Mouse (Mus musculus) forebrain, embryonic 12.5 days (tissue): ENCODE results near the gene Gm13275. TPM values are rescaled to one million over a fixed set of nuclear protein-coding genes. Genes with fewer than 3 reads are reported as not detected.
"Not testable (repeated sequence)": the region's sequence is repeated elsewhere in the genome, so short reads cannot be mapped to it uniquely, and the experiment has no call there.

Experiments
- ATAC-seq: fragments of 200-750 bp; cut with Nextera tagmentation; 2 replicates; pipeline ENCODE4 v1.8.0; 2017; ENCODE audit warnings: moderate TSS enrichment; ENCODE audit not compliant: low FRiP score
- H3K27ac ChIP-seq: fragments of 300-500 bp; sonication (generic); 2 replicates; pipeline ENCODE4 v1.5.1; 2016; ENCODE audit warnings: mild to moderate bottlenecking
- H3K27me3 ChIP-seq: fragments of 300-500 bp; sonication (generic); 2 replicates; pipeline ENCODE4 v1.6.1; 2016; ENCODE audit warnings: mild to moderate bottlenecking
- H3K36me3 ChIP-seq: fragments of 300-500 bp; sonication (generic); replicated peaks from 2 replicates; pipeline ENCODE4 v1.6.1; 2016; ENCODE audit warnings: mild to moderate bottlenecking
- H3K4me1 ChIP-seq: fragments of 300-500 bp; sonication (generic); 2 replicates; pipeline ENCODE4 v1.6.1; 2016
- H3K4me2 ChIP-seq: fragments of 300-500 bp; sonication (generic); 2 replicates; pipeline ENCODE4 v1.6.1; 2016; ENCODE audit warnings: mild to moderate bottlenecking, moderate library complexity
- H3K4me3 ChIP-seq: fragments of 300-500 bp; sonication (generic); replicated peaks from 2 replicates; pipeline ENCODE4 v1.5.1; 2016; ENCODE audit warnings: mild to moderate bottlenecking
- H3K9ac ChIP-seq: fragments of 300-500 bp; sonication (generic); 2 replicates; pipeline ENCODE4 v1.6.1; 2016; ENCODE audit warnings: mild to moderate bottlenecking
- H3K9me3 ChIP-seq: fragments of 300-500 bp; sonication (generic); 2 replicates; pipeline ENCODE4 v1.6.1; 2016
- WGBS: fragments of 180-500 bp; shearing (Covaris S2); methylation state at CpG from one replicate; pipeline ENCODE4 v1.1.7; 2016; 5-methylcytosine and 5-hydroxymethylcytosine counted together
- polyA plus RNA-seq: library from polyadenylated mRNA; unstranded; fragments of >200 nt; fragmentation: Nextera tagmentation; extraction: Ambion mirVana; gene quantifications from 2 replicates; pipeline ENCODE4 v1.2.1, GENCODE M21; 2016

The Gm13275 gene
- polyA plus RNA-seq, 1 experiment from 2014 or later = not detected

DNA sequence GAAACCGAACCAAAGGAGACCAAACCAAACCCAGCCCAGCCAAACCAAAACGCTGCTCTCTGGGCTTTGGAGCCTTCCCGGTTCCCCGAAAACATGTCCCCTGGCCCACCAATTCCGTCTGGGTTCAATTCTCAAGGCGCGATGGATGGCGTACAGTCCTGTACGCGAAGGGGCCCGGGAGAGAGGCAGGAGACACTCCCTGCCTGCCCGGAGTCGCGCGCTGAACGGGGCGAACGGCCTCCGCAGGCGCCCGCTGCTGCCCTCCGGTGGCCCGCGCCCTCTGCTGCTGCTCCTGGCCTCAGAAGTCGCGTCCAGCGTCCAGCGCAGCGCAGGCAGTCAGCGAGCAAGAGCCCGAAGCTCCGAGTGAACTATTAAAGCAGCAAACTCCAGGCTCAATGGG lies 20.8 kb upstream of the Gm13275 start, which contains the start of gene Gm13290:
Gene Gm13290, plus strand, starts transcription at position 301 of the 400 bp plus-strand sequence.
- no CpG with 5 or more reads among the region's 32 CpGs for WGBS

GRCm38 (mm10) chr4:88776622-88777021 lies 17.7 kb upstream of the Gm13275 start, which contains the start of gene Gm13289:
TSS of gene Gm13289 (plus strand) at chr4:88776922.
- WGBS = no CpG with 5 or more reads among the region's 29 CpGs
- ATAC-seq, H3K4me3 ChIP-seq, H3K4me1 ChIP-seq, H3K36me3 ChIP-seq, H3K9ac ChIP-seq, H3K27me3 ChIP-seq, H3K27ac ChIP-seq, H3K4me2 ChIP-seq, H3K9me3 ChIP-seq: not testable (repeated sequence)

More for the DNA sequence above, 20.8 kb upstream of the Gm13275 start, which contains the start of gene Gm13290:
- not testable (repeated sequence) for H3K27ac ChIP-seq, H3K4me1 ChIP-seq, H3K36me3 ChIP-seq, H3K27me3 ChIP-seq, ATAC-seq, H3K4me2 ChIP-seq, H3K9me3 ChIP-seq, H3K4me3 ChIP-seq, H3K9ac ChIP-seq

GRCm38 (mm10) chr4:88779550-88779949 lies 14.7 kb upstream of the Gm13275 start, which contains the start of gene Gm13272:
TSS of gene Gm13272 (plus strand) at chr4:88779850.
- not testable (repeated sequence) for ATAC-seq, H3K4me1 ChIP-seq, H3K27ac ChIP-seq, H3K36me3 ChIP-seq, H3K4me3 ChIP-seq, H3K9me3 ChIP-seq, H3K27me3 ChIP-seq, H3K9ac ChIP-seq, H3K4me2 ChIP-seq
- no CpG with 5 or more reads among the region's 29 CpGs for WGBS

DNA sequence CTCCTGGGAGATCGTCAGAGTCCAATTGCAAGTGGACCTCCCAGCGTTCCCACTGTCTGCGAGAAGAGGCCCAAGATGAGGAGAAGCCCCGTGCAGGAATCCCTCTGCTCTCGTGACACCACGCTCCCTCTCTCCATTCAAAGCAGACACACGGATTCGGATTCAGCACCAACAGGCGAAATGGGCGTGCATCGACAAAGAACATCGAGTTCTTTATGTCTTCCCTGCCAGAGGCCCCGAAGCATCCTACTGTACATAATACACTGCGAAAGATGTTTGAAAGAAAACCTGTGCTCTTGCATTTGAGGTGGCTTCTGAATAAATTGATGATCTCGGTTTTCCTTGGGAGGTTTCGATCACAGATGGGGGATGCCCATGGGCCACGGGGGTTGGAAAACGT lies 14.0 kb upstream of the Gm13275 start:
- not testable (repeated sequence) for ATAC-seq, H3K36me3 ChIP-seq, H3K27ac ChIP-seq, H3K4me3 ChIP-seq, H3K9ac ChIP-seq, H3K27me3 ChIP-seq, H3K4me2 ChIP-seq, H3K4me1 ChIP-seq, H3K9me3 ChIP-seq
- 52% methylated on average over 16 of the region's 18 CpGs for WGBS

DNA sequence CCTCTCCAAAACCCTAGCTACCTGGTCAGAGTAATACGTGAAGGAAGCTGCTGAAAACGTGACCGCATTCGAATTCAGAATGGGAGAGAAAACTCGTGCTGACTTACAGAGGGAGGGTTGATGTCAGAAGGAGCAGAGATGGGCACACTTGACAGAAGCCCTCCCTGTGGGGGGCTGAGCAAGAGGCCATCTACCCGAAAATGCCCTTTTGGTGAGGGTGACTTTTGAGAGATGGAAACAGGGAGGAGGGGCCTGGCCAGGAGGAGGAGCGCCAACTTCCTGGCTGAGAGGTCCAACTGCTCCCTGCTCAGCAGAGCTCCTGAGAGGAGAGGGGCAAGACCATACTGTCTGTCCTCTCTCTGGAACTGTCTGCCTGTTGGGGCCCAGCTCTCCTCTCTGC lies 12.5 kb upstream of the Gm13275 start, which contains the start of gene Ifnz:
Gene Ifnz, plus strand, starts transcription at position 301 of the 400 bp plus-strand sequence.
- H3K9me3 ChIP-seq, H3K27me3 ChIP-seq, H3K27ac ChIP-seq, H3K4me1 ChIP-seq, H3K9ac ChIP-seq, H3K36me3 ChIP-seq, ATAC-seq: not testable (repeated sequence)
- H3K4me2 ChIP-seq = peak within 1 kb of the TSS; percentile 40
- WGBS = 8% methylated on average over 4 of the region's 7 CpGs
- H3K4me3 ChIP-seq = peak within 1 kb of the TSS; percentile 13; the same call in 1 of the 2 replicates

DNA sequence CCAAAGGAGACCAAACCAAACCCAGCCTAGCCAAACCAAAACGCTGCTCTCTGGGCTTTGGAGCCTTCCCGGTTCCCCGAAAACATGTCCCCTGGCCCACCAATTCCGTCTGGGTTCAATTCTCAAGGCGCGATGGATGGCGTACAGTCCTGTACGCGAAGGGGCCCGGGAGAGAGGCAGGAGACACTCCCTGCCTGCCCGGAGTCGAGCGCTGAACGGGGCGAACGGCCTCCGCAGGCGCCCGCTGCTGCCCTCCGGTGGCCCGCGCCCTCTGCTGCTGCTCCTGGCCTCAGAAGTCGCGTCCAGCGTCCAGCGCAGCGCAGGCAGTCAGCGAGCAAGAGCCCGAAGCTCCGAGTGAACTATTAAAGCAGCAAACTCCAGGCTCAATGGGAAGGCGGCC lies 12.0 kb upstream of the Gm13275 start:
- not testable (repeated sequence) for H3K27ac ChIP-seq
- WGBS = 0% methylated on average over 6 of the region's 31 CpGs

DNA sequence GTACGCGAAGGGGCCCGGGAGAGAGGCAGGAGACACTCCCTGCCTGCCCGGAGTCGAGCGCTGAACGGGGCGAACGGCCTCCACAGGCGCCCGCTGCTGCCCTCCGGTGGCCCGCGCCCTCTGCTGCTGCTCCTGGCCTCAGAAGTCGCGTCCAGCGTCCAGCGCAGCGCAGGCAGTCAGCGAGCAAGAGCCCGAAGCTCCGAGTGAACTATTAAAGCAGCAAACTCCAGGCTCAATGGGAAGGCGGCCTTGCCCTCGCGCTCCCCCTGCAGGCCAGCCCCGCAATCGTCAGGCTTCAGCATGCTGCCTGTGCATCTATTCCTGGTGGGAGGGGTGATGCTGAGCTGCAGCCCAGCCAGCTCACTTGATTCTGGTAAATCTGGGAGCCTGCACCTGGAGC lies 8.9 kb upstream of the Gm13275 start, which contains the start of gene Gm13276:
Gene Gm13276, plus strand, starts transcription at position 301 of the 400 bp plus-strand sequence.
- ATAC-seq, H3K4me3 ChIP-seq, H3K27ac ChIP-seq, H3K9me3 ChIP-seq, H3K4me1 ChIP-seq, H3K36me3 ChIP-seq, H3K27me3 ChIP-seq, H3K9ac ChIP-seq, H3K4me2 ChIP-seq: not testable (repeated sequence)
- WGBS = no CpG with 5 or more reads among the region's 27 CpGs

More for the DNA sequence above, 12.0 kb upstream of the Gm13275 start:
- H3K9ac ChIP-seq, H3K4me1 ChIP-seq, H3K9me3 ChIP-seq, H3K36me3 ChIP-seq, H3K27me3 ChIP-seq, ATAC-seq: not testable (repeated sequence)
- Histone ChIP-seq H3K4me3 (peak overlapping the region; percentile 13; the same call in 1 of the 2 replicates), H3K4me2 (peak overlapping the region; percentile 40)

DNA sequence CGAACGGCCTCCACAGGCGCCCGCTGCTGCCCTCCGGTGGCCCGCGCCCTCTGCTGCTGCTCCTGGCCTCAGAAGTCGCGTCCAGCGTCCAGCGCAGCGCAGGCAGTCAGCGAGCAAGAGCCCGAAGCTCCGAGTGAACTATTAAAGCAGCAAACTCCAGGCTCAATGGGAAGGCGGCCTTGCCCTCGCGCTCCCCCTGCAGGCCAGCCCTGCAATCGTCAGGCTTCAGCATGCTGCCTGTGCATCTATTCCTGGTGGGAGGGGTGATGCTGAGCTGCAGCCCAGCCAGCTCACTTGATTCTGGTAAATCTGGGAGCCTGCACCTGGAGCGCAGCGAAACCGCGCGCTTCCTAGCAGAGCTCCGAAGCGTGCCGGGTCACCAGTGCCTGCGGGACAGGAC lies 5.9 kb upstream of the Gm13275 start, which contains the start of gene Gm13277:
Gene Gm13277, plus strand, starts transcription at position 231 of the 400 bp plus-strand sequence.
- H3K4me2 ChIP-seq, H3K27me3 ChIP-seq, H3K36me3 ChIP-seq, H3K27ac ChIP-seq, ATAC-seq, H3K9ac ChIP-seq, H3K4me1 ChIP-seq, H3K4me3 ChIP-seq, H3K9me3 ChIP-seq: not testable (repeated sequence)
- WGBS = 0% methylated on average over 1 of the region's 28 CpGs

- H3K4me1 ChIP-seq, H3K4me3 ChIP-seq, H3K9ac ChIP-seq, ATAC-seq, H3K4me2 ChIP-seq, H3K27me3 ChIP-seq, H3K36me3 ChIP-seq, H3K9me3 ChIP-seq, H3K27ac ChIP-seq: not testable (repeated sequence)
- no CpG with 5 or more reads among the region's 28 CpGs for WGBS
Measured at GRCm38 (mm10) chr4:88791250-88791649, 3.0 kb upstream of the Gm13275 start, which contains the start of gene Gm13278. TSS of gene Gm13278 (plus strand) at chr4:88791550.

DNA sequence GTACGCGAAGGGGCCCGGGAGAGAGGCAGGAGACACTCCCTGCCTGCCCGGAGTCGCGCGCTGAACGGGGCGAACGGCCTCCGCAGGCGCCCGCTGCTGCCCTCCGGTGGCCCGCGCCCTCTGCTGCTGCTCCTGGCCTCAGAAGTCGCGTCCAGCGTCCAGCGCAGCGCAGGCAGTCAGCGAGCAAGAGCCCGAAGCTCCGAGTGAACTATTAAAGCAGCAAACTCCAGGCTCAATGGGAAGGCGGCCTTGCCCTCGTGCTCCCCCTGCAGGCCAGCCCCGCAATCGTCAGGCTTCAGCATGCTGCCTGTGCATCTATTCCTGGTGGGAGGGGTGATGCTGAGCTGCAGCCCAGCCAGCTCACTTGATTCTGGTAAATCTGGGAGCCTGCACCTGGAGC lies 2.8 kb downstream of the Gm13275 start, which contains the start of gene Gm13279:
Gene Gm13279, plus strand, starts transcription at position 301 of the 400 bp plus-strand sequence.
- not testable (repeated sequence) for H3K27ac ChIP-seq, H3K4me2 ChIP-seq, H3K4me1 ChIP-seq, H3K9ac ChIP-seq, H3K4me3 ChIP-seq, H3K36me3 ChIP-seq, ATAC-seq, H3K9me3 ChIP-seq, H3K27me3 ChIP-seq
- no CpG with 5 or more reads among the region's 28 CpGs for WGBS

GRCm38 (mm10) chr4:88799365-88799764 lies 5.1 kb downstream of the Gm13275 start, which contains the start of gene Gm13285:
TSS of gene Gm13285 (plus strand) at chr4:88799665.
- not testable (repeated sequence) for H3K4me3 ChIP-seq, H3K27ac ChIP-seq, H3K27me3 ChIP-seq, ATAC-seq, H3K9ac ChIP-seq, H3K4me1 ChIP-seq, H3K4me2 ChIP-seq, H3K9me3 ChIP-seq, H3K36me3 ChIP-seq
- 11% methylated on average over 5 of the region's 7 CpGs for WGBS

- not testable (repeated sequence) for H3K36me3 ChIP-seq, H3K4me3 ChIP-seq, H3K4me2 ChIP-seq, ATAC-seq, H3K27ac ChIP-seq, H3K9me3 ChIP-seq, H3K27me3 ChIP-seq, H3K4me1 ChIP-seq, H3K9ac ChIP-seq
- WGBS = no CpG with 5 or more reads among the region's 29 CpGs
Measured at GRCm38 (mm10) chr4:88802954-88803353, 8.7 kb downstream of the Gm13275 start, which contains the start of gene Gm13287. TSS of gene Gm13287 (plus strand) at chr4:88803254.

DNA sequence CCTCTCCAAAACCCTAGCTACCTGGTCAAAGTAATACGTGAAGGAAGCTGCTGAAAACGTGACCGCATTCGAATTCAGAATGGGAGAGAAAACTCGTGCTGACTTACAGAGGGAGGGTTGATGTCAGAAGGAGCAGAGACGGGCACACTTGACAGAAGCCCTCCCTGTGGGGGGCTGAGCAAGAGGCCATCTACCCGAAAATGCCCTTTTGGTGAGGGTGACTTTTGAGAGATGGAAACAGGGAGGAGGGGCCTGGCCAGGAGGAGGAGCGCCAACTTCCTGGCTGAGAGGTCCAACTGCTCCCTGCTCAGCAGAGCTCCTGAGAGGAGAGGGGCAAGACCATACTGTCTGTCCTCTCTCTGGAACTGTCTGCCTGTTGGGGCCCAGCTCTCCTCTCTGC lies 10.9 kb downstream of the Gm13275 start, which contains the start of gene Gm13288:
Gene Gm13288, plus strand, starts transcription at position 301 of the 400 bp plus-strand sequence.
- not testable (repeated sequence) for H3K36me3 ChIP-seq, ATAC-seq, H3K27ac ChIP-seq, H3K4me1 ChIP-seq, H3K9ac ChIP-seq, H3K9me3 ChIP-seq, H3K27me3 ChIP-seq
- no CpG with 5 or more reads among the region's 8 CpGs for WGBS
- peak within 1 kb of the TSS; percentile 44; the same call in 1 of the 2 replicates for H3K4me2 ChIP-seq
- peak within 1 kb of the TSS; percentile 26 for H3K4me3 ChIP-seq
